ENCODE assay signal across 28 mouse cellular contexts in genomic region chr16:93596807-93597206, GRCm38 (mm10). TPM values are rescaled to one million over a fixed set of nuclear protein-coding genes. Genes with fewer than 3 reads are reported as not detected.
A peak's percentile ranks its signal among the peaks of the same experiment; 100 is the strongest.
DNase-seq lines count a peak whose midpoint lies in the region; ATAC-seq lines count a peak whose summit lies in the region.
"Had no signal": no experiment of that assay in that cellular context is flagged by ENCODE, and none has a peak within 500 bp of the region (broad histone marks: within the 10 kb centered on the region; RNA-seq: fewer than 3 reads in every experiment).

No protein-coding gene starts in this region.

- H3K27ac ChIP-seq in midbrain, embryonic 11.5 days (ENCODE audit: low read depth, low read length), result no peak overlapping the region
- no peak overlapping the region for H3K27ac ChIP-seq in midbrain, embryonic 13.5 days
- H3K27ac ChIP-seq in kidney, embryonic 16.5 days (ENCODE audit: low read length), result peak overlapping the region; percentile 57
- H3K27ac ChIP-seq in limb, embryonic 10.5 days, result no peak overlapping the region
- H3K27ac ChIP-seq: hindbrain, embryonic 14.5 days; limb, embryonic 15.5 days; liver, embryonic 15.5 days; midbrain, embryonic 10.5 days; neural tube, embryonic 13.5 days; stomach, postnatal 0 days had no signal

- no peaks in the 10 kb centered on the region; the same call in 1 of the 2 replicates for H3K36me3 ChIP-seq in midbrain, embryonic 11.5 days (ENCODE audit: control insufficient read depth, insufficient read depth, low read length)
- H3K36me3 ChIP-seq in midbrain, embryonic 13.5 days, result peaks cover 55% of the 10 kb centered on the region
- peaks cover 15% of the 10 kb centered on the region for H3K36me3 ChIP-seq in kidney, embryonic 16.5 days (ENCODE audit: insufficient read depth, low read length)
- peaks cover 42% of the 10 kb centered on the region for H3K36me3 ChIP-seq in limb, embryonic 10.5 days

- no peaks in the 10 kb centered on the region for H3K4me1 ChIP-seq in midbrain, embryonic 11.5 days (ENCODE audit: control insufficient read depth, insufficient read depth, low read length)
- H3K4me1 ChIP-seq in midbrain, embryonic 13.5 days (replicated peaks), result no peaks in the 10 kb centered on the region
- no peaks in the 10 kb centered on the region for H3K4me1 ChIP-seq in kidney, embryonic 16.5 days (ENCODE audit: insufficient read depth, low read length)
- H3K4me1 ChIP-seq in limb, embryonic 10.5 days, result no peaks in the 10 kb centered on the region
- H3K4me1 ChIP-seq: limb, embryonic 15.5 days; midbrain, embryonic 10.5 days; neural tube, embryonic 13.5 days had no signal

- H3K4me3 ChIP-seq in midbrain, embryonic 11.5 days (ENCODE audit: low read depth, low read length), result no peak overlapping the region
- no peak overlapping the region for H3K4me3 ChIP-seq in midbrain, embryonic 13.5 days (replicated peaks)
- H3K4me3 ChIP-seq in kidney, embryonic 16.5 days (ENCODE audit: low read length), result no peak overlapping the region
- no peak overlapping the region for H3K4me3 ChIP-seq in limb, embryonic 10.5 days
- H3K4me3 ChIP-seq: limb, embryonic 15.5 days; liver, embryonic 15.5 days; midbrain, embryonic 10.5 days; neural tube, embryonic 13.5 days had no signal

- 87% methylated on average over 7 of the region's 7 CpGs for WGBS in midbrain, embryonic 11.5 days
- WGBS in midbrain, embryonic 13.5 days, result 93% methylated on average over 7 of the region's 7 CpGs
- WGBS in kidney, embryonic 16.5 days, result 75% methylated on average over 7 of the region's 7 CpGs
- WGBS in limb, embryonic 10.5 days, result 95% methylated on average over 7 of the region's 7 CpGs

- ATAC-seq in midbrain, embryonic 11.5 days (ENCODE audit: low FRiP score), result no peak
- no peak for ATAC-seq in midbrain, embryonic 13.5 days
- ATAC-seq in kidney, embryonic 16.5 days (ENCODE audit: low FRiP score, low TSS enrichment), result peak; percentile 81
- ATAC-seq: forebrain, embryonic 14.5 days; intestine, postnatal 0 days had no signal

- no peak overlapping the region for H3K4me2 ChIP-seq in midbrain, embryonic 11.5 days
- H3K4me2 ChIP-seq in midbrain, embryonic 13.5 days (replicated peaks), result no peak overlapping the region
- H3K4me2 ChIP-seq in kidney, embryonic 16.5 days (replicated peaks; ENCODE audit: low read depth, low read length), result no peak overlapping the region
- H3K4me2 ChIP-seq: heart, embryonic 11.5 days; hindbrain, embryonic 14.5 days; limb, embryonic 15.5 days; liver, embryonic 15.5 days; lung, embryonic 14.5 days; neural tube, embryonic 13.5 days had no signal

- H3K9ac ChIP-seq in midbrain, embryonic 11.5 days (ENCODE audit: low read length), result no peak overlapping the region
- no peak overlapping the region for H3K9ac ChIP-seq in midbrain, embryonic 13.5 days (replicated peaks)
- H3K9ac ChIP-seq in kidney, embryonic 16.5 days (replicated peaks; ENCODE audit: low read length), result no peak overlapping the region
- H3K9ac ChIP-seq: hindbrain, embryonic 14.5 days; limb, embryonic 15.5 days; liver, embryonic 15.5 days; lung, embryonic 14.5 days; neural tube, embryonic 13.5 days had no signal

- H3K9me3 ChIP-seq in midbrain, embryonic 11.5 days (ENCODE audit: control insufficient read depth, low read length), result no peaks in the 10 kb centered on the region
- no peaks in the 10 kb centered on the region for H3K9me3 ChIP-seq in midbrain, embryonic 13.5 days
- H3K9me3 ChIP-seq in kidney, embryonic 16.5 days (ENCODE audit: low read length), result no peaks in the 10 kb centered on the region
- no peaks in the 10 kb centered on the region for H3K9me3 ChIP-seq in limb, embryonic 10.5 days (replicated peaks)
- H3K9me3 ChIP-seq: G1E; limb, embryonic 15.5 days; liver, embryonic 15.5 days; midbrain, embryonic 10.5 days; neural tube, embryonic 13.5 days had no signal

- DNase-seq in cerebellum, adult 11-12 months, result peak; percentile 0
- DNase-seq in cerebellum, postnatal 4 days (ENCODE audit: low spot score in 2 of 2), result no peak
- DNase-seq in midbrain, embryonic 11.5 days (ENCODE audit: low spot score, missing footprints), result peak; percentile 75
- DNase-seq in limb, embryonic 10.5 days (ENCODE audit: low spot score), result peak; percentile 13
- DNase-seq in lung, postnatal 14 days, result no peak
- DNase-seq in embryo, embryonic 11 days, result no peak
- DNase-seq: cerebellum, adult 18-20 months; gastrocnemius, postnatal 14 days; layer of hippocampus, adult 9-11 months; lung, embryonic 14.5 days; thymus, adult 18-20 months; thymus, postnatal 4 days had no signal

- H3K27me3 ChIP-seq in midbrain, embryonic 11.5 days (ENCODE audit: control insufficient read depth, insufficient read depth, low read length), result no peaks in the 10 kb centered on the region
- H3K27me3 ChIP-seq in midbrain, embryonic 13.5 days, result no peaks in the 10 kb centered on the region
- no peaks in the 10 kb centered on the region for H3K27me3 ChIP-seq in kidney, embryonic 16.5 days (ENCODE audit: insufficient read depth, low read length)
- no peaks in the 10 kb centered on the region for H3K27me3 ChIP-seq in limb, embryonic 10.5 days (ENCODE audit: low read depth, poor library complexity, severe bottlenecking)
- H3K27me3 ChIP-seq: limb, embryonic 15.5 days; liver, embryonic 15.5 days; neural tube, embryonic 13.5 days had no signal

RNA-seq across cellular contexts. Expression of gene Setd4, which starts 7.1 kb away (rescaled TPM):
- 10.1 and 11.6 TPM in 2 replicates for polyA plus RNA-seq in midbrain, embryonic 11.5 days (2014; fragmentation: Nextera tagmentation; extraction: Ambion mirVana)
- polyA plus RNA-seq in midbrain, embryonic 13.5 days (2015; fragmentation: Nextera tagmentation; extraction: Ambion mirVana), result 15.2 and 16.4 TPM in 2 replicates
- 14.4 and 17.4 TPM in 2 replicates for polyA plus RNA-seq in kidney, embryonic 16.5 days (2015; fragmentation: Nextera tagmentation; extraction: Ambion mirVana)
- polyA plus RNA-seq in limb, embryonic 10.5 days (2016; fragmentation: Nextera tagmentation; extraction: Ambion mirVana), result 11.8 and 17.0 TPM in 2 replicates

RNA-seq across cellular contexts. Expression of gene Cbr1, which starts 8.8 kb away (rescaled TPM):
- polyA plus RNA-seq in midbrain, embryonic 11.5 days (2014; fragmentation: Nextera tagmentation; extraction: Ambion mirVana), result 99.2 and 104 TPM in 2 replicates
- polyA plus RNA-seq in midbrain, embryonic 13.5 days (2015; fragmentation: Nextera tagmentation; extraction: Ambion mirVana), result 156 and 157 TPM in 2 replicates
- 174 and 188 TPM in 2 replicates for polyA plus RNA-seq in kidney, embryonic 16.5 days (2015; fragmentation: Nextera tagmentation; extraction: Ambion mirVana)
- 94.3 and 102 TPM in 2 replicates for polyA plus RNA-seq in limb, embryonic 10.5 days (2016; fragmentation: Nextera tagmentation; extraction: Ambion mirVana)

RNA-seq across cellular contexts. Expression of gene Gm5678, which starts 31.1 kb away (rescaled TPM):
- polyA plus RNA-seq in midbrain, embryonic 11.5 days (2014; fragmentation: Nextera tagmentation; extraction: Ambion mirVana), result not detected in 2 replicates
- polyA plus RNA-seq in midbrain, embryonic 13.5 days (2015; fragmentation: Nextera tagmentation; extraction: Ambion mirVana), result not detected in 2 replicates
- polyA plus RNA-seq in kidney, embryonic 16.5 days (2015; fragmentation: Nextera tagmentation; extraction: Ambion mirVana), result not detected in 2 replicates
- not detected in 2 replicates for polyA plus RNA-seq in limb, embryonic 10.5 days (2016; fragmentation: Nextera tagmentation; extraction: Ambion mirVana)
- polyA plus RNA-seq: embryonic facial prominence, embryonic 11.5 days; forebrain, embryonic 14.5 days; G1E; heart, embryonic 11.5 days; heart, embryonic 16.5 days; hindbrain, embryonic 14.5 days; intestine, postnatal 0 days; limb, embryonic 15.5 days; liver, embryonic 15.5 days; lung, embryonic 14.5 days; midbrain, embryonic 10.5 days; midbrain, postnatal 0 days; neural tube, embryonic 13.5 days; spleen, adult 2 months had no signal

Comparison
In these comparisons a context has a peak if more than half of its experiments do, and no peak if none do; other contexts are left out.
1. DNase-seq: peak in cerebellum, adult 11-12 months (single experiment), midbrain, embryonic 11.5 days (single experiment) and limb, embryonic 10.5 days (single experiment); none in cerebellum, postnatal 4 days (0 of 2), lung, postnatal 14 days (single experiment) and embryo, embryonic 11 days (single experiment).